Mouse (Mus musculus): Measurements from ENCODE around the gene Tbx3.

Tbx3 gene

DNA sequence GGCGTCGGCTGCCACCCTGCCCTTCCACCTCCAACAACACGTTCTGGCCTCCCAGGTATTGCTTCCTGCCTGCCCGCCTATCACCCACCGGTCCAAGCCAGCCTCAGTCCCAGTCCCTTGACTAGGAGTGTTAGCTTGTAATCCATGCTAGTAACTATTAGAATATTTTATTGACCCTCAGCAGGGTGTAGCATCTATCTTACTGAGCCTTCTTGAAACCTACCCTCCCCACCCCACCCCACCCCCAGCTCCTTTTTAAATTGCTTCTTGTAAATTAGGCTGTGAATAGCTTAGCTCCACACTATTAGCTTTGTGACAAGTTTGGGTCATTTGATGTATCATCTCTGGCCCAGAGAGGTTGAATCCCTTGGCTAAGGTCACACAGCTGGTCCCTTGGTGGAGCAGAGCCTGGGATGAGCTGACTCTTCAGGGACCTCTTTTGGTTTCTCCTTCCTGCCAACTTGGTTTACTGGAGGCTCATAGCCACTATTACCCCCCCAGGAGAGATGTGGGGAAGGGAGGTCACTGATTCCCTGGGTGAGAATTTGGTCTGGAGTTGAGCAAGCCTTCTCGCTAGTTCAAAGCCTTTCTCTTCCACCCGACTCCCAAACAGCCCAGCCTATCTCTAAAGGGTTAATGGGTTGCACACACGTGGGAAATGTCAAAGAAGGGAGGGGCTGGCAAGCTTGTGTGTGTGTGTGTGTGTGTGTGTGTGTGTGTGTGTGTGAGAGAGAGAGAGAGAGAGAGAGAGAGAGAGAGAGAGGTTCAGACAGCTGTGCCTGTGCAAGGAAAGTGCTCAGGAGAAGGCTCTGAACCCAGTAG lies 10.8 kb downstream of the Tbx3 start:
- no peak for TF ChIP-seq GATA4 (IDR thresholded peaks at IDR 0.05; ENCODE audit: insufficient replicate concordance, low read length)

DNA sequence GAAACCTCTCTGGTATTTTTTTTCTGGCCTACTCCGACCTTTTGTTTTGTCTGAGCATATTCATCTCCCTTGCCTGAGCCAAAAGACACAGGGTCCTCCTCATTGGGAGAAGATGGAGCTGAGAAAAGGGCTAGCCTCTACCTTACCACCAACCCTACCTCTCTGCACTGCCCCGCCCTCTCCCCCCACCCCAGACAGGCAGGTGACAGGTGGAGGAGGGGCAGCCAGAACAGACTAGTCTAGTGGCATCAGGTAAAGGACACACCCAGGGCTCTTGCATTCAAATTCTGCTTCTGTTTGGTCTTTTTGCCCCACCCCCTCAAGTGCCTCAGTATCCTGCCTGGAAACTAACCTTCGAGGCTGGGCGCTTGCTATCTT lies 11.4 kb downstream of the Tbx3 start:
- TF ChIP-seq GATA4 (IDR thresholded peaks at IDR 0.05; ENCODE audit: insufficient replicate concordance, low read length) = no peak

DNA sequence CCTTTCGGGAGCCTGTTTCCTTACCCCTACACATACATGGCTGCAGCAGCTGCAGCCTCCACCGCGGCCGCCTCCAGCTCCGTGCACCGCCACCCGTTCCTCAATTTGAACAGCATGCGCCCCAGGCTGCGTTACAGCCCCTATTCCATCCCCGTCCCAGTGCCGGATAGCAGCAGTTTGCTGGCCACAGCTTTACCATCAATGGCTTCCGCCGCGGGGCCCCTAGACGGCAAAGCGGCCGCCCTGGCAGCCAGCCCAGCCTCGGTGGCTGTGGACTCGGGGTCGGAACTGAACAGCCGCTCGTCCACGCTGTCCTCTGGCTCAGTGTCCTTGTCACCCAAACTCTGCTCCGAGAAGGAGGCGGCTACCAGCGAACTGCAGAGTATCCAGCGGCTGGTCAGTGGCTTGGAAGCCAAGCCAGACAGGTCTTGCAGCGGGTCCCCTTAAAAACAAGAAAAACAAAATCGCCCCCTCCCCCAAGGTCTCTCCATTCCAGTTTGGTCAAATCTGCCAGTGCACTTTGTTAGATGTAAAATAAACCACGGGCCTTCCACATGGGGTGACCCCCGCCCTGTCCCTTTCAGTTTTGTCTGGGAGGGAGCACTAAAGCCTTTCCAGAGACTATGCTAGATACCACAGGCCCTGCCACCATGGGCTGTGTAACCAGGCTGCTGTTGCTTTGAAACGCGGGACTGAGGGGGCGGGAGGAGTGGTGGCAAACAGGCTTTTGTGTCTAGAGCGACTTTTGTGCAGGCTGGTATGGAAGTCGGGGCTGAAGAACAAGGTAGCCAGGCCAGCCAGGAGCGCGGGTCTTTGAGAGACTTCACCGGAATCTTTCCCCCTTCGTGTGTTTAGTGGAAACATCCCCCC lies 12.4 kb downstream of the Tbx3 start:
- TF ChIP-seq GATA4 (IDR thresholded peaks at IDR 0.05; ENCODE audit: insufficient replicate concordance, low read length) = no peak

DNA sequence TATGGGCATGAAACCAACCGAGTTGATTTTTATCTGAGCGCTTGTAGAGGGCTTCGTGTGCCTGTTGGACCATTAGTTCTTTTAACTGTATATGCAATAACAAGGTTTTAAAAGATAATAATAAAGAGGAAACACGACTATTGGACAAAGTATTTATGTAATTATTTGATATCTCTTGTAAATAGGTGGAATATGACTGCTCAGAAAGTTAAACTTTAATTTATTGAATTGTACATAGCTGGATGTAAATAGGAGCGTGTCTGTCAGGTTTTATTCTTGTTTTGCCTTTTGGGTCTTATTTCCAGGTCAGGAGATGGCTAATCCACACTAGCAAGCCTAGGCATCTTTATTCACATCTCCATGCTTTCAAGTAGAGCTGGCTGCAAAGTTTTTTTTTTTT lies 13.4 kb downstream of the Tbx3 start:
- TF ChIP-seq GATA4 (IDR thresholded peaks at IDR 0.05; ENCODE audit: insufficient replicate concordance, low read length) = no peak

DNA sequence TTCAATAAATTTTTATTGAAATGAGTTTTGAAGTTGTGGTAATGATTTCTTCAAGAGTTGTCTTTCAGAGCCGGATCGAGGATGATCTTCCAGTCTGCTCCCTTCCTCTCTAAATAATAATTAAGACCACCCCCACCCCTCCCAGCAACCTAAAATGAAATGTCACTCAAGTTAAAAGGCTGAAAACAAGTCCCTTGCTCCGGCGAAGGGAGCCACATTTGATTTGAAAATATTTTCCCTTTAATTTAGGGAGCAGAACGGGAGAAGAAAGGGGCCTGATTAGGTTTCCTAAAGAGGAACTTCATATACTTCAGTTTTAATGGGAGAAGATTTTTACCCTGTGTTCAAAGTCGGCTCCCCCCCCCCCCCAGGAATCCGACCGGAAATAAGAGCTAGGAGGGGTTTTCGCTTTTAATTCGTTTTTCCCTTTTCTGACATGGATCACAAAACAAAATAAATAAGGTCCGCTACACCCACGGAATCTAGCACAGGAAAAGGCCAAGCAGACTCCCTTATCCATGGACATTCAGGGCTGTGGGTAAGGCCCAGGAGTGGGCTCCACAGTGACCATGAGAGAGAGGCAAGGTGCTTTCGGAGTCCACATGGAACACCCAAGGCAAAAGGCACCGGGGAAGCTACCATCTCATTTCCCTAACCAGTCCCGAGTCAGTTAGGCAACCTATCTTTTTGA lies 14.4 kb downstream of the Tbx3 start:
- no peak for TF ChIP-seq GATA4 (IDR thresholded peaks at IDR 0.05; ENCODE audit: insufficient replicate concordance, low read length)

DNA sequence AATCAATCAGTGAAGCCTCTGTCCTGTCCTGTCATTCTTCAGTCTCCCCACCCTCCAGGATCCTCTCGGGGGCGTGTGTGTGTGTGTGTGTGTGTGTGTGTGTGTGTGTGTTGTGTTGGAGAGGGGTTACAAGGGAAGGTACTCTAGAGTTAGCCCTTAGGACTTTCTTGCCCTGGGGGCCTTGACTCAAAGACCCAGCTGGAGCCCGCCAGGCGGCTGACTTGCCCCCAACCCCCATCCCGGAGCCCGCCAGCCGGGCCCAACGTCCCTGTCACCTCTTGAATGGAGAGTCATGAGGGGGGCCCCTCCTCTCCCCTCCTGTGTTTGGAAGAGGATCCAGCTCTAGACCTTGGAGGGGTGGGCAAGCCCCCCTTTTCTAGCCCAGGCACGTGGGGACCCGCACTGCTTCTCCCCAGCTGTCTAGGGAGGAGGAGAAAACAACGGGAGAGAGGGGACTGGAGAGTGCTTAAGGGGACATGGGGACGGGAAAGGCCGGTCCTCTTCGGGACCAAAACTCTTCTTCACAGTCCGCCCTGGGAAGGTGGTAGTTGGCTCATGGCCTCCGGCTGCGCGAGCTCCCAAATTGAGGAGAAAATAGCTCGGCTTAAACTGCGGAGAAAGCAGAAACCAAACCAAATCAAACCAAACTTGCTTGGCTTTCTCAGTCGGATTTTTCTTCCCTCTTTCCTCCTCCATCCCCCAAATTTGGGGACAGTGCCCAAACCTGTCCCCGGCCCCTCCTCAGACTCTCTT lies 15.2 kb downstream of the Tbx3 start:
- no peak for TF ChIP-seq GATA4 (IDR thresholded peaks at IDR 0.05; ENCODE audit: insufficient replicate concordance, low read length)

DNA sequence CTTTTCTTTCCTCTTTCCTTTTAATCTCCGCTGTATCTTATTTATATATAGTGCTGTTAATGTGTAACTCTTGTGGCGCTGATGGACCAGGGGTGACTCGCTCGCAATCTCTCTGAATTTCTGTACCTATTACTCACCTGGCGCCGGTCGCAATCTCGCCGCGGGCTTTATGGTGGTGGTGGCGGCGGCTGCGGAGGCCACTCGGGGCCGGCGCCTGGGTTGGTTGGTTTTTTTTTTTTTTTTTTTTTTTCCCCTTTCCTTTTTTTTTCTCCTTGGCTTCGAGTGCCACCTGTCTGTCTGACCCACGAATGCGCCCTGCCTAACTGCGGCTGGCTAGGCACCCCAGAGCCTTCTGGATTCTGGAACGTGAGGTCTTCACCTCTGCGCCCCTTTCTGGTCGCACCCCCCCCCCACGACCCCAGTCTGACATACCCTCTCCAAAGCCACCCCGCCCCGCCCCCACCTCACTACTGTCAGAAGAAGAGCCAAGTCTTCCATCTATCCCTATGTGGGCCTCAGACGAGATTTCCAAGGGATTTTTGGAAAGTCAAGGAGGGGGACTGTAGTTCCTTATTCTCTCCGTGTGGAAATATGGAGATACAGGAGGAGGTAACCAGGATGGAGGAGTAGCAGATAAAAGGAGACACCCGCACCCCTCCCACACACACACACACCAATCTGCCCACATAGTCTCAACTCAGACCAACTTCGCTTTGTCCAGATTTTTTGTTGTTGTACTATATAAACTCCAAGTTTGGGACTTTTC lies 15.9 kb downstream of the Tbx3 start:
- no peak for TF ChIP-seq GATA4 (IDR thresholded peaks at IDR 0.05; ENCODE audit: insufficient replicate concordance, low read length)

DNA sequence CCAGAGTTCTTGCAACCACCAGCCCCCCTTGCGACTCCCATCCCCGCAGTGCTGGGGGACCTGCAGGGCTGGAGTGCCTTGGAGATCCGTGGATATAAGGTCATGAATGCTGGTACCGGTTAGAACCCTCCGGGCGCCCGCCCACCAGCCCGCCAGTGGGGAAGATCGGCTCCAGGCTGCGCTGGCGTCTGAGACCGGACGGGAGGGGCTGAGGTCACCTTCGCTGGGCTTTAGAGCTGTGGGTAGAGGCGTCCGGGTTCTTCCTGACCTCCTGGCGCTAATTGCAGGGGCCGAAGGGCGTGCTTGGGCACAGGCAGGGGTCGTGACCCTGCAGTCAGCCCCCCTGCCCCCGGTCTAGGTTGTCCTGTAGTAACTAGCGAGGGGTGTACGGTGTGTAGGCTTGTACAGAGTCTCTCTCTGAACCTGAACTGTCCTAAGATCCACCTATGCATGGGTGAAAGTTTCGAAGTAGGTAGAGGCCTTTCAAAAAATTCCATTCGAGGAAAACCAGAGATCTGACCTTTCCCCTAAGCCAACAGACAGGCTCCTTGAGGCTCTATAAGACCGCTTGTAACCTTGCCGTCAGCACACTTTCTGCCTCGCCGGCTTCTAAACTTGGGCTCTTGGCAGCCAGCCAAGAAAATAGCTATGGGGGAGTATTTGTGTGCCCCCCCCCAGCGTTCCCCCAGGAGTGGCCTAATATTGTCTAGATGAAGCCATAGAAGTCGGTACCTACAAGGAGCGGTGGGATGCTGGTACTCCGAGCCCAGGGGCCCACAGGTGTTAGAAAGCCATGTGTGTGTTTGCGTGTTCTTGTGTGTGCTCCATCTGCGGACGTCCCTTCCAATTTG lies 16.8 kb downstream of the Tbx3 start:
- TF ChIP-seq GATA4 (IDR thresholded peaks at IDR 0.05; ENCODE audit: insufficient replicate concordance, low read length) = no peak

DNA sequence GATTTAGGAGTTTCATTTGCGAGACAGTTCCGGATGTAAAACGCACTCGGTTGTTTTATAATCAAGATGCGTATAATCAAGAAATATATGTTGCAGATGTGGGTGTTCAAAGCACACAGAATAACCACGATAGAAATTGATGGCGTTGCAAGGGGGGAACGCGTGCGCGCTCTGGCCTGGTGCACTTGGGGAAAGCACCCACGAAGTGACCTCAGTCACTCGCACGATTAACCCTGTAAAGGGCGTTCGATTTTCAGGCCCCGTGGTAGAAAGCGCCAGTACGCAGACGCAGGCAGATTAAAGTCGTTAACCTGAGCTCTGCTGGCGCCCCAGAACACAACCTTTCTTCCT lies 17.4 kb downstream of the Tbx3 start:
- no peak for TF ChIP-seq GATA4 (IDR thresholded peaks at IDR 0.05; ENCODE audit: insufficient replicate concordance, low read length)

DNA sequence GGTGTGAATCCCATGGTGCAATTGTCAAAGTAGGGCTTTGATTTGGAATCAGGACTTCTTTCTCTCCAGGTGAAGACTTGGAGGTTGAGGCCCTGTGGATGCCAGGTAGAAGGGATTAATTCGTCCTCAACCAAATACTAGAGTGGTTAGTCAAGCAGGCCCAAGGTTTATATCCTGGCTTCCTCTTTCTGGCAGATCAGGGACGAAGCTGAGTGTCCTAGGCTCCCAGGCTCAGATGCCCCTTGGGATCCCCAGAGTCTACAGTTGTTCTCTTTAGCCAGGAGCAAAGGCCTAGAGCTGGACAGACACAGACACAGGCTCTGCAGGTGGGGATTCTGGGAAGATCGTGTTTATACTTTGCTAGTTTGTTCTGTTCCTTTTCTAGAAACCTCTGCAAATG lies 17.8 kb downstream of the Tbx3 start:
- TF ChIP-seq GATA4 (IDR thresholded peaks at IDR 0.05; ENCODE audit: insufficient replicate concordance, low read length) = no peak

DNA sequence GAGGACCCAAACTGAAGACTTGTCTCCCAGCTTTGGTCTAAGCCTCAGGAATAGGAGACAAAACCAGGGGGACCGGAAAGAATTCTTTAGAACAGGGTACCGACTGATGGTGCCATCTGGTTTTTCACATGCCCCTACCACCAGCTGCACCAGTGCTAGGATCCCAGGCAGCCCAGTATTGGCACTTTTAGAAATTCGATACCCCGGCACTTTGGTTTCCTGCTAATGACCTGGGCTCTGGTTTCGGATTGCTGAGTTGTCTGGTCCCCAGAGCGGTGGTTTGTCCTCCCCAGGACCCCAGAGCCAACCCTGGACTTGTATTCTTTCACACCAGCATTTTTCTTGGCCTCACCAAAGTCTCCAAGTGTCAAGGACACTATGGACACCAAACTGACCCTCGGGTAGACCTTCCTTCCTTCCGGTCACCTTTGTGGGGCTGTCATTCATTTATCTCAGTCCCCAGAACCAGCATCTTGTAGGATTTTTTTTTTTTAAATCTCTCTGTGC lies 18.5 kb downstream of the Tbx3 start:
- TF ChIP-seq GATA4 (IDR thresholded peaks at IDR 0.05; ENCODE audit: insufficient replicate concordance, low read length) = no peak

DNA sequence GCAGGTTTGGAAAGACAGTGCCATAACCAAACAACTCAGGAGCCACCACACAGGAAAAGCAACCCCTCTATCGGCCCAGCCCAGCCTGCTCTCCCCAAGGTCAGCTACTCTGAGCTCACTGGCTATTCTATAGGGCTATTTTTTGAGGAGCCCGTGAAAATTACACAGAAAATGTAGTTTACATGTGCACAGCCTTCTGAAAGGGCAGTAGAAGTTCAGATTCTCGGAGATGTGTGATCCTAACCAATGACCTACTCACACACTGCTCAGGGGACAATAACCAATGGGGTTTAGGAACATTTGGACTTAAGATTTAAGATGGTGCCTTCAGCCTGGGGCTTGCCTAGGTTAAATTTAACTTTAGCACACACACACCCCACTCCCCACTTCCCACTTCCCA lies 19.0 kb downstream of the Tbx3 start:
- no peak for TF ChIP-seq GATA4 (IDR thresholded peaks at IDR 0.05; ENCODE audit: insufficient replicate concordance, low read length)

DNA sequence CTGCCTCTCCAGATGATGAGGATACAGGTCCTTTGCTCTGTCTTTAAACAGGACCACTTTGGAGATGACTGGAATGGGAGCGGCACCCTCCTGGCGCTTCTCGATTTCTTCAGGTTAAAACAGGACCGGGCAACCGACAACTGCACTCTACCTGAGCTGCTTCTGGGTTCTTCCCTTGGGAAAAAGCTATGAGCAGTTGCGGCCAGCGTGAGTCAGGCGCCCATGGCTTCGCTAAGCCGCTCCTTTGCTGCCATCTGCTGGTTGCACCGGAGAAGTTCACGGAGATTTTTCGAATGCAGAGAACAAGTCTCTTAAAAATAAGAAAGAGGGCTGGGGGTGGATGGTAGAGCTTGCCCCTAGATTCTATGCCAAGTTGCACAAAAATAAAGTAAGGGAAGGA lies 20.6 kb downstream of the Tbx3 start:
- no peak for TF ChIP-seq GATA4 (IDR thresholded peaks at IDR 0.05; ENCODE audit: insufficient replicate concordance, low read length)

All from liver, adult (tissue).